Mouse (Mus musculus) neutrophil, adult 59 days (primary cell): ENCODE data around the gene H2-M1. TPM values are rescaled to one million over a fixed set of nuclear protein-coding genes. Genes with fewer than 3 reads are reported as not detected.

ENCODE experiments used
- total RNA-seq, 2 experiments: library from RNA; stranded (reverse); gene quantifications; 1 replicate in 1 of 2; 2 replicates in 1 of 2; pipeline ENCODE4 v1.2.4; 2023

Gene H2-M1
- not detected for total RNA-seq

DNA sequence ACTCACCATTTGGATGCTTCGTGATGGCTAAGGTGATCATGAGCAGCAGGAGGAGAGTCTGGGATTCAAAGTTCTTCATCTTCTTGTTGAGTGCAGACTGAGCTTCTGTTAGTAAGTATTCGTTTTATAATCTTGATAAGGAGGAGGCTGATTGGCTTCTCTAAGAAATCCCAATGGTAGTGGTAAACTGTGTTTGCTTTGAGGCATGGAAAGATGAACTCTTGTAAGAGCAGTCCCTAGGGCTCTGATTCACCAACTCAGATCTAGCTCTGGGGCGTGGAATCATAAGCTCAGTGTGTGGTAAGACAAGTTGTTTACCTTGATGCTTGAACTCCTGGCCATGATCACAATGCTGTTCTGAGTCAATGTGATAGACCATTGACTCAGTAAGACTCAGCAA is at the start of gene H2-M1:
Gene H2-M1, minus strand, starts transcription at position 101 of the 400 bp plus-strand sequence.

DNA sequence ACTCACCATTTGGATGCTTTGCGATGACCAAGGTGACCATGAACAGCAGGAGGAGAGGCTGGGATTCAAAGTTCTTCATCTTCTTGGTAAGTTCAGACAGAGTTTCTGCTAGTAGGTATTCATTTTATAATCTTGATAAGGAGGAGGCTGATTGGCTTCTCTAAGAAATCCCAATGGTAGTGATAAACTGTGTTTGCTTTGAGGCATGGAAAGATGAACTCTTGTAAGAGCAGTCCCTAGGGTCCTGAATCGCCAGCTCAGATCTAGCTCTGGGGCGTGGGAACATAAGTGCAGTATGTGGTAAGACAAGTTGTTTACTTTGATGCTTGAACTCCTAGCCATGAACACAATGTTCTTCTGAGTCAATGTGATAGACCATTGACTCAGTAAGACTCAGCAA is 29.5 kb downstream of the H2-M1 start, which contains the start of gene H2-M9:
Gene H2-M9, minus strand, starts transcription at position 101 of the 400 bp plus-strand sequence.

Other genes with a start within 250 kb of the H2-M1 start
- not detected for gene H2-M10.4, start 209.9 kb downstream of the H2-M1 start, total RNA-seq
- gene H2-M11, start 125.1 kb downstream of the H2-M1 start, total RNA-seq = not detected
- not detected for gene H2-M9, start 29.6 kb downstream of the H2-M1 start, total RNA-seq
- not detected for gene H2-M10.5, start 100.7 kb upstream of the H2-M1 start, total RNA-seq
- not detected for gene H2-M10.6, start 140.0 kb upstream of the H2-M1 start, total RNA-seq
- 10 to 100 TPM; 35.8 to 40.7 TPM for gene Trim26, start 164.9 kb upstream of the H2-M1 start, total RNA-seq
- gene Trim15, start 195.0 kb upstream of the H2-M1 start, total RNA-seq = not detected
- 1 to 10 TPM; 3.2 to 7.3 TPM for gene Trim10, start 197.4 kb upstream of the H2-M1 start, total RNA-seq
- gene Trim40, start 217.9 kb upstream of the H2-M1 start, total RNA-seq = not detected
- not detected for gene Trim31, start 225.9 kb upstream of the H2-M1 start, total RNA-seq